ENCODE assay signal across 16 mouse cellular contexts in the genomic region with DNA sequence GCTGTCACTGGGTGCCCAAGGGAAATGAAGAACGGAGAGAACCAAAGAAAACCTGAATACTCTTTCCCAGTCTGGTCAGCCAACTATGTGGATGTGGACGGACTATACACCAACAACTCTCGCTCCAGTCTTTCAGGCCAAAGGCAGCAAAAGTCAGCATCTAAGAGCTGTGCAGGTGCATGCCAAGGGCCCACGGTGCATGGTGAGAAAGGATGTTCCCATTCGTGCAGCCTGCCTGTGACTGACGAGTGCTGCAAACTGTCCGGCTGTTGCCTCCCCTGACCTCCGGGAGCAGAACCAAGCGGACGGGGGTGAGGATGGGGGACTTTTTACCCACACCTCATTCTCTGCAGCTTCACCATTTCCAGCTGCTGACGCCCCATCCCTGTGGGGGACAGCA.
DNase-seq lines count a peak whose midpoint lies in the region; ATAC-seq lines count a peak whose summit lies in the region.
"Had no signal": no experiment of that assay in that cellular context is flagged by ENCODE, and none has a peak within 500 bp of the region (broad histone marks: within the 10 kb centered on the region; RNA-seq: fewer than 3 reads in every experiment).

No protein-coding gene starts in this region.

- H3K36me3 ChIP-seq in limb, embryonic 11.5 days (ENCODE audit: control insufficient read depth, insufficient read depth, low read length), result no peaks in the 10 kb centered on the region
- H3K36me3 ChIP-seq in limb, embryonic 10.5 days, result no peaks in the 10 kb centered on the region
- H3K36me3 ChIP-seq in forebrain, embryonic 10.5 days (replicated peaks), result no peaks in the 10 kb centered on the region
- no peaks in the 10 kb centered on the region for H3K36me3 ChIP-seq in forebrain, embryonic 15.5 days
- no peaks in the 10 kb centered on the region for H3K36me3 ChIP-seq in midbrain, embryonic 15.5 days (replicated peaks)
- H3K36me3 ChIP-seq: embryonic facial prominence, embryonic 13.5 days; heart, embryonic 13.5 days; limb, embryonic 15.5 days had no signal

- no peaks in the 10 kb centered on the region for H3K9me3 ChIP-seq in limb, embryonic 11.5 days (ENCODE audit: control insufficient read depth, low read length)
- H3K9me3 ChIP-seq in limb, embryonic 10.5 days (replicated peaks), result no peaks in the 10 kb centered on the region
- H3K9me3 ChIP-seq in forebrain, embryonic 10.5 days, result no peaks in the 10 kb centered on the region; the same call in 1 of the 2 replicates
- H3K9me3 ChIP-seq in forebrain, embryonic 15.5 days, result no peaks in the 10 kb centered on the region
- no peaks in the 10 kb centered on the region for H3K9me3 ChIP-seq in midbrain, embryonic 15.5 days
- H3K9me3 ChIP-seq: embryonic facial prominence, embryonic 13.5 days; heart, embryonic 13.5 days; limb, embryonic 15.5 days had no signal

- ATAC-seq in limb, embryonic 11.5 days (ENCODE audit: insufficient number of reproducible peaks, low FRiP score, low TSS enrichment, low read depth), result 0 out of 2 replicates have a peak, but pooled peaks have one; percentile 7
- ATAC-seq in forebrain, embryonic 15.5 days (replicated peaks), result peak; percentile 26
- peak; percentile 30; the same call in 1 of the 2 replicates for ATAC-seq in midbrain, embryonic 15.5 days (replicated peaks)
- ATAC-seq: activated CD4-positive, CD25-positive, alpha-beta regulatory T cell, adult 4 months; liver, postnatal 0 days; Patski had no signal

- H3K4me1 ChIP-seq in limb, embryonic 11.5 days (ENCODE audit: control insufficient read depth, insufficient read depth, low read length), result no peaks in the 10 kb centered on the region
- no peaks in the 10 kb centered on the region for H3K4me1 ChIP-seq in limb, embryonic 10.5 days
- peaks cover 7% of the 10 kb centered on the region for H3K4me1 ChIP-seq in forebrain, embryonic 10.5 days
- peaks cover 26% of the 10 kb centered on the region for H3K4me1 ChIP-seq in forebrain, embryonic 15.5 days
- H3K4me1 ChIP-seq in midbrain, embryonic 15.5 days, result peaks cover 11% of the 10 kb centered on the region; the same call in 1 of the 2 replicates
- H3K4me1 ChIP-seq: embryonic facial prominence, embryonic 13.5 days; limb, embryonic 15.5 days had no signal

- WGBS in limb, embryonic 11.5 days, result 86% methylated on average over 11 of the region's 11 CpGs
- 89% methylated on average over 11 of the region's 11 CpGs for WGBS in limb, embryonic 10.5 days
- 87% methylated on average over 11 of the region's 11 CpGs for WGBS in forebrain, embryonic 10.5 days
- 76% methylated on average over 11 of the region's 11 CpGs for WGBS in forebrain, embryonic 15.5 days
- WGBS in midbrain, embryonic 15.5 days, result 86% methylated on average over 11 of the region's 11 CpGs

- no peak overlapping the region for H3K9ac ChIP-seq in limb, embryonic 11.5 days (ENCODE audit: low read length)
- H3K9ac ChIP-seq in forebrain, embryonic 15.5 days (replicated peaks), result no peak overlapping the region
- no peak overlapping the region for H3K9ac ChIP-seq in midbrain, embryonic 15.5 days
- H3K9ac ChIP-seq: embryonic facial prominence, embryonic 13.5 days; heart, embryonic 13.5 days; limb, embryonic 15.5 days; liver, postnatal 0 days had no signal

- no peak overlapping the region for H3K27ac ChIP-seq in limb, embryonic 11.5 days (replicated peaks; ENCODE audit: low read depth, low read length)
- H3K27ac ChIP-seq in limb, embryonic 10.5 days, result no peak overlapping the region
- H3K27ac ChIP-seq in forebrain, embryonic 10.5 days, result 0 out of 2 replicates have a peak overlapping the region, but pooled peaks have one; percentile 15
- peak overlapping the region; percentile 32; the same call in 1 of the 2 replicates for H3K27ac ChIP-seq in forebrain, embryonic 15.5 days (replicated peaks)
- no peak overlapping the region for H3K27ac ChIP-seq in midbrain, embryonic 15.5 days
- H3K27ac ChIP-seq: embryonic facial prominence, embryonic 13.5 days; heart, embryonic 13.5 days; kidney, postnatal 0 days; limb, embryonic 15.5 days had no signal

- no peaks in the 10 kb centered on the region for H3K27me3 ChIP-seq in limb, embryonic 11.5 days (ENCODE audit: control insufficient read depth, insufficient read depth, low read length)
- H3K27me3 ChIP-seq in limb, embryonic 10.5 days (ENCODE audit: low read depth, poor library complexity, severe bottlenecking), result no peaks in the 10 kb centered on the region
- H3K27me3 ChIP-seq in forebrain, embryonic 10.5 days (ENCODE audit: poor library complexity, severe bottlenecking), result no peaks in the 10 kb centered on the region
- H3K27me3 ChIP-seq in forebrain, embryonic 15.5 days, result no peaks in the 10 kb centered on the region
- no peaks in the 10 kb centered on the region for H3K27me3 ChIP-seq in midbrain, embryonic 15.5 days (replicated peaks)
- H3K27me3 ChIP-seq: heart, embryonic 13.5 days had no signal

- no peak overlapping the region for H3K4me2 ChIP-seq in limb, embryonic 11.5 days (ENCODE audit: low read depth, severe bottlenecking)
- H3K4me2 ChIP-seq in forebrain, embryonic 15.5 days (replicated peaks), result no peak overlapping the region
- H3K4me2 ChIP-seq in midbrain, embryonic 15.5 days, result no peak overlapping the region
- H3K4me2 ChIP-seq: embryonic facial prominence, embryonic 13.5 days; heart, embryonic 13.5 days; limb, embryonic 15.5 days had no signal

- no peak overlapping the region for H3K4me3 ChIP-seq in limb, embryonic 11.5 days (ENCODE audit: low read depth, low read length)
- no peak overlapping the region for H3K4me3 ChIP-seq in limb, embryonic 10.5 days
- no peak overlapping the region for H3K4me3 ChIP-seq in forebrain, embryonic 10.5 days
- no peak overlapping the region for H3K4me3 ChIP-seq in forebrain, embryonic 15.5 days
- no peak overlapping the region for H3K4me3 ChIP-seq in midbrain, embryonic 15.5 days
- H3K4me3 ChIP-seq: embryonic facial prominence, embryonic 13.5 days; heart, embryonic 13.5 days; limb, embryonic 15.5 days had no signal

- DNase-seq in limb, embryonic 11.5 days (ENCODE audit: low spot score), result no peak
- DNase-seq in limb, embryonic 10.5 days (ENCODE audit: low spot score), result no peak
- DNase-seq in forebrain, embryonic 10.5 days (ENCODE audit: extremely low spot score, low spot score), result no peak
- DNase-seq in adrenal gland, adult 8-10 months, result no peak
- DNase-seq in right cerebral cortex, postnatal 36 days (ENCODE audit: low spot score in 2 of 2), result no peak
- DNase-seq: heart, adult 11 months; kidney, adult 11 months had no signal

Comparison
In these comparisons a context has a peak if more than half of its experiments do, and no peak if none do; other contexts are left out.
1. H3K27ac ChIP-seq: peak in forebrain, embryonic 10.5 days (single experiment) and forebrain, embryonic 15.5 days (single experiment); none in limb, embryonic 11.5 days (single experiment), limb, embryonic 10.5 days (single experiment) and midbrain, embryonic 15.5 days (single experiment).
2. Peak in every context shown above with its lines, with median percentiles within 50 percentile points of each other: ATAC-seq.